Mouse (Mus musculus) liver, embryonic 16.5 days (tissue): ENCODE measurements at regions not wholly inside any gene's neighbourhood (a gene's known extent, or its start where the extent isn't known, plus 50 kb on each side); places are given as distances from the start of the nearest gene placed in this dataset.

Source experiments
- ATAC-seq: fragments of 200-750 bp; cut with Nextera tagmentation; 2 replicates; pipeline ENCODE4 v1.8.0; 2017; ENCODE audit warnings: low read depth, mild to moderate bottlenecking, moderate number of reproducible peaks, moderate library complexity
- H3K27ac ChIP-seq: fragments of 300-500 bp; sonication (generic); 2 replicates; pipeline ENCODE4 v1.5.1; 2014; ENCODE audit warnings: mild to moderate bottlenecking, low read length
- H3K27me3 ChIP-seq: fragments of 300-500 bp; sonication (generic); 2 replicates; pipeline ENCODE4 v1.6.1; 2014; ENCODE audit warnings: low read depth, low read length, mixed read lengths; ENCODE audit not compliant: control insufficient read depth, insufficient read depth
- H3K36me3 ChIP-seq: fragments of 300-500 bp; sonication (generic); 2 replicates; pipeline ENCODE4 v1.6.1; 2014; ENCODE audit warnings: mild to moderate bottlenecking; ENCODE audit not compliant: control insufficient read depth, insufficient read depth
- H3K4me1 ChIP-seq: fragments of 300-500 bp; sonication (generic); 2 replicates; pipeline ENCODE4 v1.6.1; 2014; ENCODE audit warnings: low read depth, low read length, mixed read lengths; ENCODE audit not compliant: control insufficient read depth
- H3K4me2 ChIP-seq: fragments of 300-500 bp; sonication (generic); 2 replicates; pipeline ENCODE4 v1.6.1; 2014; ENCODE audit warnings: low read depth, low read length, mixed read lengths
- H3K4me3 ChIP-seq: fragments of 300-500 bp; sonication (generic); 2 replicates; pipeline ENCODE4 v1.5.1; 2014; ENCODE audit warnings: low read depth, mild to moderate bottlenecking, low read length
- H3K9ac ChIP-seq: fragments of 300-500 bp; sonication (generic); 2 replicates; pipeline ENCODE4 v1.6.1; 2014; ENCODE audit warnings: low read depth, low read length
- H3K9me3 ChIP-seq: fragments of 300-500 bp; sonication (generic); replicated peaks from 2 replicates; pipeline ENCODE4 v1.6.1; 2016; ENCODE audit warnings: low read length; ENCODE audit not compliant: control insufficient read depth
- WGBS: fragments of 180-500 bp; shearing (Covaris S2); extraction: QIAGEN DNeasy Blood & Tissue Kit; methylation state at CpG from one replicate; pipeline ENCODE4 v1.1.7; 2014; ENCODE audit not compliant: insufficient replicate concordance; 5-methylcytosine and 5-hydroxymethylcytosine counted together

DNA sequence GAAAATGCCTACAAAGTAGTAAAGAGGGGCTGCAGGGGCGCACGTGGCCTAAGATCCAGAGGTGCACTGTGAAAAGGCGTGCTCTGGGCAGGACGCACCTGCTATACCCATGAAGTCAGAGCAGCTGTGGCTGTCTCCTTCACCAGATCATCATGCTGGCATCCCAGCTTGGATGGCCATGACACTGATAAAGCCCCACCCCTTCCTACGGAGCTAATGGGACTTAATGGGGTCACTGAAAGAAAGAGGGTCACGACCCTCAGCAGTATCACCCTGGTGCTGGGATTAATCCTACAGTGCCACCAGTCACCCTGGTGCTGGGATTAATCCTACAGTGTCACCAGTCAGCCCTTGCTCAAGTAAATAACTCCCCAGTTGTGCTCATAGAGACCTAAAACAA, 122.1 kb downstream of the Tmem17 start:
- Histone ChIP-seq H3K4me1 (peaks cover 2% of the 10 kb centered on the region; the same call in 1 of the 2 replicates), H3K36me3 (no peaks in the 10 kb centered on the region), H3K4me3 (no peak overlapping the region), H3K9ac (no peak overlapping the region), H3K27ac (no peak overlapping the region), H3K4me2 (no peak overlapping the region), H3K27me3 (no peaks in the 10 kb centered on the region), H3K9me3 (no peaks in the 10 kb centered on the region)
- 60% methylated on average over 6 of the region's 6 CpGs for WGBS
- no peak for ATAC-seq

GRCm38 (mm10) chr11:22635021-22635420, 123.1 kb downstream of the Tmem17 start:
- Histone ChIP-seq H3K27ac (no peak overlapping the region), H3K4me3 (no peak overlapping the region)
- WGBS: 28% methylated on average over 2 of the region's 2 CpGs

DNA sequence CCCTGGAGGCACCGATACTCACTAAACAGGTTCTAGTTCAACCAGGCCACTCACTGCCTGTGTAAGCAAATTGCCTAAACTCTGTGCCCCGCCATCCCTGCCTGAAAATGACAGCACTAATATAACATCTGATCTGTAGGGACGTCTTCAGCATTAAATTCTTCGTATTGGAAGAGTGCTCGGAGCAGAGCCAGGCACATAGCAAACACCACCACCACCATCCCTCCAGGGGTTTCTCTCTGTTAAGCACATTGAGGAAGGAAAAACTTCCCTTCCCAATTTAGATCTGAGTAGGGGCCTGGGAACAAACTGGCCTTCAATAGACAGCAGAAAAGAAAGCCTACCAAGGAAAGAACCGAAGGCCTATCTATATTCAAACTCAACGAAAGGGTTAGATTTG, 124.4 kb downstream of the Tmem17 start:
- Histone ChIP-seq H3K36me3 (no peaks in the 10 kb centered on the region), H3K4me2 (no peak overlapping the region), H3K4me3 (no peak overlapping the region), H3K27ac (no peak overlapping the region; the same call in 1 of the 2 replicates), H3K27me3 (no peaks in the 10 kb centered on the region), H3K4me1 (peaks cover 2% of the 10 kb centered on the region; the same call in 1 of the 2 replicates), H3K9me3 (no peaks in the 10 kb centered on the region), H3K9ac (no peak overlapping the region)
- ATAC-seq: no peak
- 63% methylated on average over 7 of the region's 7 CpGs for WGBS

More at GRCm38 (mm10) chr11:22635021-22635420, 123.1 kb downstream of the Tmem17 start:
- no peak for ATAC-seq
- Histone ChIP-seq H3K9ac (no peak overlapping the region), H3K36me3 (no peaks in the 10 kb centered on the region), H3K27me3 (no peaks in the 10 kb centered on the region), H3K4me2 (no peak overlapping the region), H3K4me1 (peaks cover 2% of the 10 kb centered on the region; the same call in 1 of the 2 replicates), H3K9me3 (no peaks in the 10 kb centered on the region)

DNA sequence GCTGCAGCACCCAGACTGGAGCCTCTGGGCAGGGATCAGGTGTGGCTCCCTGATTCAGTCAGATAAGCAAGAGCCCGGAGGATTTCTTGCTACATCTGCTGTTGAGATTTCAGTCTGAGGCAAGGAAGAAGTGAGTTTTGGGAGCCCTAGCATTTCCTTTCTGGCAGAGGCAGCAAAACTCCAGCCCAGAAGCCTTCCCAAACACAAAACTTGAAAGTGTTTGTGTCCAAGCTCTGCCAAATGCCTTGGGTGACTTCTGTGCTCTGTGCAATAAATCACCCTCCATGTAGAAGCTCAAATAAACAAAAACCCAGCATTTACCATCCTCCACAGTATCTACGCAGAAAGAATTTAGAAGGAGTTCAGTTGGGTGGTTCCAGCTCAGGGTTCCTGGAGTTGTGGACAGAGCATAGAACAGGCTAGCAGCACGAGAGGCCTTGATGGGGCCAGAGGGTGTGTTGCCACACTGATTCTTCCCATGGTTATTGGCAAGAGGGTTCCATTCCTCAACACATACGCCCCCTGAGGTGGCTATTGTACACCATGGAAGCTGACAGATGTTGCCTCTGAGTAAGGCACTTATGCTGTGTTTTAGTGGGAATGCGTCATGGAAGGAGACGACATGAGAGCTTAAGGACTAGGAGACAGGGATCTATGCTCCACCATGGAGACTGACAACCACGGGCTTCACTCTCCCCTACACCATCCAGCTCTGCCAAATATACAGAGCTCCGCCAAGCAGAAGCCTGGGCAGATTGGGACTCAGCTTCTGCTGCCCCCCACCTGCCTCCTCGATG, 125.1 kb downstream of the Tmem17 start:
- ATAC-seq: no peak
- Histone ChIP-seq H3K27me3 (no peaks in the 10 kb centered on the region), H3K4me1 (no peaks in the 10 kb centered on the region), H3K9me3 (no peaks in the 10 kb centered on the region), H3K9ac (no peak overlapping the region), H3K4me2 (no peak overlapping the region), H3K4me3 (no peak overlapping the region), H3K27ac (no peak overlapping the region; the same call in 1 of the 2 replicates), H3K36me3 (no peaks in the 10 kb centered on the region)
- WGBS: 59% methylated on average over 9 of the region's 9 CpGs

DNA sequence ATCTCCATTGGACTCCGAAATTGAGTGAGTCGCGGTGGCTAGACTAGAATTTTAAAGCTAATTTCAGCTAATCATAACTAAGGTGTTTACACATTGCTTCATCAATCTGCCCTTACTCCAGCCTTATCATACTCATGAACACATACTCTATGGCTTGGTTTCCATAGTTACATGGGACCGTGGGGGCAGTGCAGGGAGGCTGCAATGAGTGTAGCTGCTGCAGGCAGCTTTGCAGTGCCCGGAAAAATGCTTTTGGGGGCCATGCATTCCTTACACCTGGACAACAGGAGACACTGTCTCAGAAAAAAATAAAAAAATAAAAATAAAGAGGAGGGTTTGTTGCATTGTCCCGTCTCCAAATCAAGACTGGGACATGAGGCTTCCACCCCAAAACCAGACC, 126.3 kb downstream of the Tmem17 start:
- WGBS: 62% methylated on average over 6 of the region's 6 CpGs
- no peaks in the 10 kb centered on the region for H3K27me3 ChIP-seq
- ATAC-seq: no peak
- H3K4me3 ChIP-seq: no peak overlapping the region
- no peak overlapping the region for H3K27ac ChIP-seq
- no peak overlapping the region for H3K4me2 ChIP-seq
- no peaks in the 10 kb centered on the region for H3K9me3 ChIP-seq
- H3K4me1 ChIP-seq: no peaks in the 10 kb centered on the region
- H3K36me3 ChIP-seq: no peaks in the 10 kb centered on the region
- H3K9ac ChIP-seq: no peak overlapping the region

- Histone ChIP-seq H3K4me3 (no peak overlapping the region), H3K27ac (no peak overlapping the region), H3K27me3 (no peaks in the 10 kb centered on the region), H3K9ac (no peak overlapping the region), H3K4me2 (no peak overlapping the region), H3K36me3 (no peaks in the 10 kb centered on the region), H3K9me3 (no peaks in the 10 kb centered on the region), H3K4me1 (no peaks in the 10 kb centered on the region)
- WGBS: 42% methylated on average over 2 of the region's 2 CpGs
- no peak for ATAC-seq
These were observed 126.8 kb downstream of the Tmem17 start for GRCm38 (mm10) chr11:22638700-22639099.

DNA sequence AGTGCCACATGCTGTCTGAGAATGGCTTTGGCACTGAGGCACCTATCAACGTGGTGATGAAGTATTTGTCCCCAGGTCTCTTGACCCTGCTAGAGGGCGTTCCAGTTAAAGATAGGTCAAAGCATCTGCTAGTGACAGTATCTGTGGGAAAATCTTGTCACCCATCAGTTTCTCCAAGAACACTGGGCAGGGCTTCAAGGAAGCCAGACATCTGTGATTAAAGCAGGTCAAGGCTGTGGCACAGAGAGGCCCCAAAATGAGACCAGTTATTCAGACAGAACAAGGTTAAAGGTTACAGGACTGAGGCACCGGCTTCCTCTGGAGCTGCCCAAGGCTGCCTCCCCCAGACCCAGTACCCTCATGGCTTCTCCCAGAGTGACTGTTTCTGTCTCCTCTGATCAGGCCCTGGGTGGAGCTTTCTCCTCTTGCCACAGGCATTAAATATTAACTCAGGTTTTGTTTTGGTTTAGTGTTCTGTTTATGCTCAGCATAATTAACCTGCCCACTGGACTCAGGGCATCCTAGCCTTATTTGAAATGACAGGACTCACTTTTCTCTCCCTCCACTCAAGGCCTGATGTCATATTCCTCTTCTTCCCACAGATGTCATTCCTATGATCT, 128.6 kb downstream of the Tmem17 start:
- Histone ChIP-seq H3K9ac (no peak overlapping the region), H3K4me1 (no peaks in the 10 kb centered on the region), H3K36me3 (no peaks in the 10 kb centered on the region), H3K27ac (no peak overlapping the region), H3K27me3 (no peaks in the 10 kb centered on the region), H3K4me3 (no peak overlapping the region), H3K9me3 (no peaks in the 10 kb centered on the region), H3K4me2 (no peak overlapping the region)
- ATAC-seq: no peak
- WGBS: 29% methylated on average over 3 of the region's 3 CpGs

DNA sequence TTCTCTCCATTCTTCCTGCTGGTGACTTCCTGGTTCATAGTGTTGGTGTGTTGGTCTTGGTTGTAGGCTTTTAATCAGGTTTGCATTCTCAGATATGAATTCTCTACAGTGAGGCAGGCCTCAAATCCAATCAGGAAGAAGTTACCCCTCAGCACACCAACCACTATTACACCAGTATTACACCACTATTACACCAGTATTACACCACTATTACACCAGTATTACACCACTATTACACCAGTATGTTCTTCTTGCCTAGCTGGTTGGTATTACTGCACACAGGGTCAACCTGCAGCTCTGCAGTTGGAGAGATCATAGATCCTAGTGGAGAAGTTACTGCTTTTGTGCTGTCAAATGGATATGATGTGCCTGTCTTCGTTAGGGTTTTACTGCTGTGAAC, 129.6 kb downstream of the Tmem17 start:
- no peak overlapping the region for H3K27ac ChIP-seq
- ATAC-seq: no peak
- no peak overlapping the region for H3K4me2 ChIP-seq
- H3K9me3 ChIP-seq: no peaks in the 10 kb centered on the region
- no peaks in the 10 kb centered on the region for H3K36me3 ChIP-seq
- no peaks in the 10 kb centered on the region for H3K4me1 ChIP-seq
- no peaks in the 10 kb centered on the region for H3K27me3 ChIP-seq
- no peak overlapping the region for H3K4me3 ChIP-seq
- WGBS: 53% methylated on average over 1 of the region's 1 CpGs
- H3K9ac ChIP-seq: no peak overlapping the region

DNA sequence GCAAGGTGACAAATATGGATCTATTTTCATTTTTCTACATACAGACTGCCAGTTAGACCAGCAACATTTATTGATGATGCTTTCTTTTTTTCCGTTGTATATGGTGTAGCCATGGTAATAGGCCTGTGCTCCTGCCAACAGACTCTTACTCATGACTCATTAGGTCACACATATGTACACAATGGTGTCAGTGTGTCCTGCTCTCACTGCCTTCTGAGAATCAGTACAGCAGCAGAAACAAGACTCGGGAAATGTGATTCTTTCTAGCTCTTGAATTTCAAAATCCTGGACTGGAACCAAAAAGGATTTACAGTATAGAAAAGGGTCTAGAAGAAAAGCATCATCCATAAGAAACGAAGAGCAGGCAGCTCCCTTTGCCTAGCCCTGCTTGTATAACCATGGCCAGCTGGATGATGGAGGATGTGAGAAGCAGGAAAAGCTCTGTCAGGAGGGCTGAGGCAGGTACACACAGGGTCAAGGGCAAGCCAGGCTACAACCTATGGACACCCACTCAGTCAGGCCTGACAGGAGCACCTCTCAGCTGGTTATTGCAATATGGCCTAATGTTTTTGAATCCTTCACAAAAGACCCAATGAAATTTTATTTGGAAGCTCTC, 132.2 kb downstream of the Tmem17 start:
- H3K9ac ChIP-seq: no peak overlapping the region
- H3K27ac ChIP-seq: no peak overlapping the region
- WGBS: 39% methylated on average over 3 of the region's 3 CpGs
- no peak overlapping the region for H3K4me2 ChIP-seq
- no peak overlapping the region for H3K4me3 ChIP-seq
- no peaks in the 10 kb centered on the region for H3K4me1 ChIP-seq
- H3K36me3 ChIP-seq: no peaks in the 10 kb centered on the region
- no peaks in the 10 kb centered on the region for H3K9me3 ChIP-seq
- no peaks in the 10 kb centered on the region for H3K27me3 ChIP-seq
- peak; percentile 64; the same call in 1 of the 2 replicates for ATAC-seq
